Mouse (Mus musculus): Measurements from ENCODE around the gene Fam189a1. TPM values are rescaled to one million over a fixed set of nuclear protein-coding genes. Genes with fewer than 3 reads are reported as not detected.

The Fam189a1 gene
- polyA plus RNA-seq, 1 experiment from 2014 or later, result 0.74 TPM

DNA sequence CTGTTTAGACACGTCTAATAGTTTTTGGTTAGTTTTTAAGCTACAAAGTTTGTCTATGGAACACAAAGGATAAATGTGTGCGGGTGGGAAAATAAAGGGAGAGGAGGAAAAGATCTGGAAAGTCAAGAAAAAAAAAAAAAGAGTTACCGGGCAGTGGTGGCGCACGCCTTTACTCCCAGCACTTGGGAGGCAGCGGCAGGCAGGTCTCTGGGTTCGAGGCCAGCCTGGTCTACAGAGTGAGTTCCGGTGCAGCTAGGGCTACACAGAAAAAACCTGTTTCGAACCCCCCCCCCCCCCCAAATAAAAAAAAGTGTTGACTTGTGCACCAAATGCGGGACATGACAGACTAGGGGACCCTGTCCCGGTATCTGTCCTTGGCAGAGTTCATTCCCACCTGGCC lies 283.1 kb downstream of the Fam189a1 start:
- Histone ChIP-seq H3K9me3 (replicated peaks; ENCODE audit: low read length) (no peaks in the 10 kb centered on the region), H3K36me3 (ENCODE audit: insufficient read depth, low read length) (no peaks in the 10 kb centered on the region), H3K27me3 (ENCODE audit: insufficient read depth, low read length) (no peaks in the 10 kb centered on the region), H3K9ac (ENCODE audit: low read depth, low read length) (no peak overlapping the region), H3K4me1 (replicated peaks; ENCODE audit: insufficient read depth, low read length) (peaks cover 7% of the 10 kb centered on the region), H3K4me2 (ENCODE audit: low read length) (peak overlapping the region; percentile 82), H3K4me3 (replicated peaks; ENCODE audit: low read depth, low read length) (peak overlapping the region; percentile 83; the same call in 1 of the 2 replicates), H3K27ac (no peak overlapping the region)
- TF ChIP-seq CTCF (IDR thresholded peaks at IDR 0.05; ENCODE audit: low read depth), result no peak
- ATAC-seq (replicated peaks; ENCODE audit: low FRiP score, low read depth) (peak; percentile 2; the same call in 1 of the 2 replicates), DNase-seq (ENCODE audit: low spot score) (no peak)
- WGBS, result 37% methylated on average over 11 of the region's 11 CpGs

DNA sequence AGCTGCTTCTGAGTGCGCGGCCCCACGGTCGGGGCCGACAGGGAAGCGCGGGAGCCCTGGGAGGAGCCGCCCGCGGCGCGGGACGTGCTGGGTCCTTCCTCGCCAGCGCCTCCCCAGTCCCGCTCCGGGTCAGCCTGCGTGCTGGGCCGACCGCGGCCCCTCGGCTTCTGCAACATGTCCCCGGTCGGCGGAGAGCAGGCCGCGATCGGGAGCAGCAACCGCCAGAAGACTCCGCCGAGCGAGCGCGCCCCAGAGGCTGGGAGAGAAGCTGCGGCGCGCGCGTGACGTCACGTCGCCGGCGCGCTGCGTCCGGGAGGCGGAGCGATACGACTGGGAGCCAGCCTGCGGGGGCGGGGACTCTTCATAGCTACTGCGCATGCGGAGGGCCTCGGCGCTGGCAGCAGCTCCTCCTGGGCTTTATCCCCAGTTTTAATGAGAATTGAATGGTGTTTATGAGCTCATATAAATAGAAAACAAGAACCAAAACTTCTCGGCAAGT lies 283.6 kb downstream of the Fam189a1 start, which contains the start of gene Nsmce3:
TSS of gene Nsmce3 (minus strand) at position 255 of the 499 bp plus-strand sequence.
- H3K27me3 ChIP-seq (ENCODE audit: insufficient read depth, low read length), result no peaks in the 10 kb centered on the region
- under 1% methylated on average over 56 of the region's 57 CpGs for WGBS
- H3K36me3 ChIP-seq (ENCODE audit: insufficient read depth, low read length), result no peaks in the 10 kb centered on the region
- peak within 1 kb of the TSS; percentile 83 for H3K4me3 ChIP-seq (replicated peaks; ENCODE audit: low read depth, low read length)
- no peaks in the 10 kb centered on the region for H3K9me3 ChIP-seq (replicated peaks; ENCODE audit: low read length)
- H3K4me1 ChIP-seq (replicated peaks; ENCODE audit: insufficient read depth, low read length), result peaks cover 7% of the 10 kb centered on the region
- peak; percentile 96 for ATAC-seq (replicated peaks; ENCODE audit: low FRiP score, low read depth)
- H3K4me2 ChIP-seq (ENCODE audit: low read length), result peak within 1 kb of the TSS; percentile 82
- DNase-seq (ENCODE audit: low spot score), result peak; percentile 98
- H3K27ac ChIP-seq, result peak within 1 kb of the TSS; percentile 95
- H3K9ac ChIP-seq (ENCODE audit: low read depth, low read length), result peak within 1 kb of the TSS; percentile 92
- peak; percentile 20; the same call in 1 of the 2 replicates for TF ChIP-seq CTCF (IDR thresholded peaks at IDR 0.05; ENCODE audit: low read depth)

DNA sequence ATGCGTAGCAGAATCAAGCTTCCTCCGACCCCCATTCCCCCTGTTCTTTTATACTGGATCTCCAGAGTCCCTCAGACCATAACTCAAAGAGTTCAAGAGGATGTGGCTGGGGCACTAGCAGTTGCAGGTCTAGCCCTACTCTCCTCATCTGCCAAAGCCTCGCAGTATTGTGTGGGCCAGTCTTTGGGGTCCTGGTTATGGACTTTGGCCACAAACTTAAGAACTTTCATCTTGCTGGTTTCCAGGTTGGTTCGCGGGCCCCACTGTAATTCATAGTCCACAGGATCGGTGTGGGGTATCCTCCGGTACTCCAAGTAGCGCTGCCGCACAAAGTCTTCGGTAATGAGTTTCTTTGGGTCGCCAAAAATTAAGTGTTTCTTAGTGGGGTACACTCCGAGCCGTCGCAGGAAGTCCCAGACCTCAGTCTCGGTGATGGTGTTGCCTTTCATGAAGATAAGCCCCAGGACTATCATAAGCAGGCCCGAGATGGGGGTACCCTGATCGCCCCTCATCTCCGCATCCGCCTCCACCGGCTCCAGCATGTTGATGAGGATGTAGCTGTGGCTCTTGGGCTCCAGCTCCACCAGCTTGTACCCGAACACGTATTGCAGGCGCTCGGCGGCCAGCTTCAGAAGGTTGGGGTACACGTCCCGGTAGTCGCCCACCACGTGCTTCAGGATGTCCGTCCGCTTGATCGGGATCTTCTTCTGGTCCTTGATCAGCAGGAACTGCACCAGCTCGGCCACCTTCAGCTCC lies 284.2 kb downstream of the Fam189a1 start:
- peaks cover 7% of the 10 kb centered on the region for H3K4me1 ChIP-seq (replicated peaks; ENCODE audit: insufficient read depth, low read length)
- under 1% methylated on average over 33 of the region's 33 CpGs for WGBS
- H3K9me3 ChIP-seq (replicated peaks; ENCODE audit: low read length), result no peaks in the 10 kb centered on the region
- no peak for TF ChIP-seq CTCF (IDR thresholded peaks at IDR 0.05; ENCODE audit: low read depth)
- peak; percentile 25; the same call in 1 of the 2 replicates for ATAC-seq (replicated peaks; ENCODE audit: low FRiP score, low read depth)
- DNase-seq (ENCODE audit: low spot score), result peak; percentile 5
- H3K27ac ChIP-seq, result peak overlapping the region; percentile 95
- peak overlapping the region; percentile 82 for H3K4me2 ChIP-seq (ENCODE audit: low read length)
- H3K27me3 ChIP-seq (ENCODE audit: insufficient read depth, low read length), result no peaks in the 10 kb centered on the region
- H3K4me3 ChIP-seq (replicated peaks; ENCODE audit: low read depth, low read length), result peak overlapping the region; percentile 83
- H3K9ac ChIP-seq (ENCODE audit: low read depth, low read length), result peak overlapping the region; percentile 92
- no peaks in the 10 kb centered on the region for H3K36me3 ChIP-seq (ENCODE audit: insufficient read depth, low read length)

DNA sequence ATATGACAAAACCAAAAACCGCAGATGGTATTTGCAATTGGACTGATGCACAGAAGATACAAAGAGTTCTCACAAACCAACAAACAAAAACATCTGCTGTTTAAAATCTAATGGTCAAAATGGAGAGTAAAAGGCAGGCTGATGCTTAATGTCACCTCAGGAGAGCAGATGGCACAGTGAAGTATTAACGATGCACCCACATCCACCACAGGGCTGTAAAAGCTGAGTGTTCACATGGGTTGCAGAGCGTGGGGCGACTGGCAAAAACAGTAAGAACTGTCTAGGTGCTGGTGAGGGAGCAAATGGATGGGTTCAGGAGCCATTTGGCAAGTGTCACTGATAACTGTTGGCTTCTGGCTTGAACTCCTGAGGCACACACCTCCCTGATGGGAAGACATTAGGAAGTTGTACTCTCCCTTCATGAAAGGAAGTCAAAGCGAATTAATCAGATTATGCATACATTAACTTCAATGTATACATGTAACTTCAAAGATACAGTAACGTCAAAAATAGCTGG lies 286.8 kb downstream of the Fam189a1 start:
- no peak overlapping the region for H3K9ac ChIP-seq (ENCODE audit: low read depth, low read length)
- H3K9me3 ChIP-seq (replicated peaks; ENCODE audit: low read length), result no peaks in the 10 kb centered on the region
- H3K36me3 ChIP-seq (ENCODE audit: insufficient read depth, low read length), result no peaks in the 10 kb centered on the region
- H3K4me2 ChIP-seq (ENCODE audit: low read length), result no peak overlapping the region
- TF ChIP-seq CTCF (IDR thresholded peaks at IDR 0.05; ENCODE audit: low read depth), result no peak
- H3K4me3 ChIP-seq (replicated peaks; ENCODE audit: low read depth, low read length), result no peak overlapping the region
- no peak overlapping the region for H3K27ac ChIP-seq
- H3K4me1 ChIP-seq (replicated peaks; ENCODE audit: insufficient read depth, low read length), result peaks cover 7% of the 10 kb centered on the region
- 71% methylated on average over 6 of the region's 6 CpGs for WGBS
- no peaks in the 10 kb centered on the region for H3K27me3 ChIP-seq (ENCODE audit: insufficient read depth, low read length)
- DNase-seq (ENCODE audit: low spot score) (no peak), ATAC-seq (replicated peaks; ENCODE audit: low FRiP score, low read depth) (no peak)

DNA sequence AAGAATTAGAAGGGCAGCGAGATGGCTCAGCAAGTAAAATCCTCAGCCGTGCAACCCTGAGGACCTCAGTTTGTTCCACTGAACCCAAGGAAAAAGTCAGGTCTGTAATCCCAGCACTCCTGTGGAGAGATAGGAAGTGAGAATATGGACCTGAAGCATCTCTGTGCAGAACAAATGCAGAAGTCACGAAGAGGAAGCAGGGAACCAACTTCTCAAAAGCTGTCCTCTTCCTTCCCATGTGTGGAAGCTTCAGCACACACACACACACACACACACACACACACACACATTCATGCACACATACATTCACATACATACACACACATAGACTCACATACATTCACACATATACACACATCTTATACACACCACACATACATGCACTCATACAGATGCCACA lies 292.8 kb downstream of the Fam189a1 start:
- Histone ChIP-seq H3K4me3 (replicated peaks; ENCODE audit: low read depth, low read length) (no peak overlapping the region), H3K27ac (no peak overlapping the region), H3K4me1 (replicated peaks; ENCODE audit: insufficient read depth, low read length) (no peaks in the 10 kb centered on the region), H3K9ac (ENCODE audit: low read depth, low read length) (no peak overlapping the region), H3K4me2 (ENCODE audit: low read length) (no peak overlapping the region), H3K9me3 (replicated peaks; ENCODE audit: low read length) (no peaks in the 10 kb centered on the region), H3K36me3 (ENCODE audit: insufficient read depth, low read length) (no peaks in the 10 kb centered on the region), H3K27me3 (ENCODE audit: insufficient read depth, low read length) (no peaks in the 10 kb centered on the region)
- ATAC-seq (replicated peaks; ENCODE audit: low FRiP score, low read depth) (no peak), DNase-seq (ENCODE audit: low spot score) (no peak)
- 77% methylated on average over 3 of the region's 3 CpGs for whole genome bisulfite sequencing
- no peak for TF ChIP-seq CTCF (IDR thresholded peaks at IDR 0.05; ENCODE audit: low read depth)

DNA sequence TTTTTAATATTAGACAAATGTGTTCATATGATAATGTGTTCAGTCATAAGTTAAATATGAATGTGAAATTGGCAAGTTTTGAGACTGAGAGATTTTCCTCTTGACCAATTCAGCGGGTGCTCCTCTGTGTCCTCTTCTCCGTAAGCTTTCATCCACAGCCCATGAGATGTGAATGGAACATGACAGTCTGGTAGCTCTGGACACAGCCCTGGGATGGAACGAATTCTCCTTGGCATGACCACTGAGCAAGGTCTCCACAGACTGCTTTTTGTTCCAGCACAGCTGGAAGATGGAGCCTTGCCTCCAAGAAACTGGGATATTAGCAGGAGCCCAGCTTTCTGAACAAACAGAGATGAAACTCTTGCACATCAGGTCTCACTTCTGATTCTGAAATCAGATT lies 293.4 kb downstream of the Fam189a1 start:
- Histone ChIP-seq H3K4me2 (ENCODE audit: low read length) (no peak overlapping the region), H3K27me3 (ENCODE audit: insufficient read depth, low read length) (no peaks in the 10 kb centered on the region), H3K9me3 (replicated peaks; ENCODE audit: low read length) (no peaks in the 10 kb centered on the region), H3K4me1 (replicated peaks; ENCODE audit: insufficient read depth, low read length) (no peaks in the 10 kb centered on the region), H3K36me3 (ENCODE audit: insufficient read depth, low read length) (no peaks in the 10 kb centered on the region), H3K9ac (ENCODE audit: low read depth, low read length) (no peak overlapping the region), H3K27ac (no peak overlapping the region), H3K4me3 (replicated peaks; ENCODE audit: low read depth, low read length) (no peak overlapping the region)
- 87% methylated on average over 3 of the region's 3 CpGs for WGBS
- no peak for ATAC-seq (replicated peaks; ENCODE audit: low FRiP score, low read depth)
- TF ChIP-seq CTCF (IDR thresholded peaks at IDR 0.05; ENCODE audit: low read depth), result no peak
- no peak for DNase-seq (ENCODE audit: low spot score)

Measured in kidney, postnatal 0 days (tissue).